Mouse (Mus musculus) erythroblast, embryonic 14.5 days (primary cell): ENCODE data around the gene B230217C12Rik.
"Not testable (repeated sequence)": the region's sequence is repeated elsewhere in the genome, so short reads cannot be mapped to it uniquely, and the experiment has no call there.

ENCODE experiments used
- GATA1 ChIP-seq: IDR thresholded peaks from 2 replicates; pipeline ENCODE4 v1.6.1; 2012; ENCODE audit warnings: low read length, inconsistent platforms, mixed read lengths
- TAL1 ChIP-seq: IDR thresholded peaks from 3 replicates; pipeline ENCODE4 v1.6.1; 2012; ENCODE audit warnings: low read length, inconsistent platforms, mixed read lengths

DNA sequence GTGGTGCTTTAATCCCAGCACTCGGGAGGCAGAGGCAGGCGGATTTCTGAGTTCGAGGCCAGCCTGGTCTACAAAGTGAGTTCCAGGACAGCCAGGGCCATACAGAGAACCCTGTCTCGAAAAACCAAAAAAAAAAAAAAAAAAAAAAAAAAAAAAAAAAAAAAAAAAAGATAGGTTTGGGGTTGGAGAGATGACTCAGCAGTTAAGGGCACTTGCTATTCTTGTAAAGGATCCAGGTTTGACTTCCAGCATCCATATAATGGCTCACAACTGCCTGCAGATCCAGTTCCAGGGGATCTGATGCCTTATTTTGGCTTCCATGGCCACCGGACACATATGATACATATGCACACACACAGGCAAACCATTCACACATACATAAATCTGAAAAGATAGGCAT is 31.8 kb downstream of the B230217C12Rik start:
- not testable (repeated sequence) for TF ChIP-seq TAL1, GATA1
